Mouse (Mus musculus) erythroblast, embryonic 14.5 days (primary cell): ENCODE results near the gene Klf15.

Experiments used
- GATA1 ChIP-seq: IDR thresholded peaks from 2 replicates; pipeline ENCODE4 v1.6.1; 2012; ENCODE audit warnings: low read length, inconsistent platforms, mixed read lengths
- TAL1 ChIP-seq: IDR thresholded peaks from 3 replicates; pipeline ENCODE4 v1.6.1; 2012; ENCODE audit warnings: low read length, inconsistent platforms, mixed read lengths

GRCm38 (mm10) chr6:90476941-90477518, 14.7 kb downstream of the Klf15 start:
- TF ChIP-seq GATA1 (no peak), TAL1 (no peak)
